Mouse (Mus musculus) mouse trophoblast stem cell (cell line): ENCODE measurements at regions not wholly inside any gene's neighbourhood (a gene's known extent, or its start where the extent isn't known, plus 50 kb on each side); places are given as distances from the start of the nearest gene placed in this dataset.

Experiments
- in situ Hi-C, 2 experiments: fragments of 300-500 bp; cut with MseI, MboI; formaldehyde crosslinking; loops; 2 replicates in 1 of 2; 3 replicates in 1 of 2; pipeline ENCODE4 v1.15.1; 2025

DNA sequence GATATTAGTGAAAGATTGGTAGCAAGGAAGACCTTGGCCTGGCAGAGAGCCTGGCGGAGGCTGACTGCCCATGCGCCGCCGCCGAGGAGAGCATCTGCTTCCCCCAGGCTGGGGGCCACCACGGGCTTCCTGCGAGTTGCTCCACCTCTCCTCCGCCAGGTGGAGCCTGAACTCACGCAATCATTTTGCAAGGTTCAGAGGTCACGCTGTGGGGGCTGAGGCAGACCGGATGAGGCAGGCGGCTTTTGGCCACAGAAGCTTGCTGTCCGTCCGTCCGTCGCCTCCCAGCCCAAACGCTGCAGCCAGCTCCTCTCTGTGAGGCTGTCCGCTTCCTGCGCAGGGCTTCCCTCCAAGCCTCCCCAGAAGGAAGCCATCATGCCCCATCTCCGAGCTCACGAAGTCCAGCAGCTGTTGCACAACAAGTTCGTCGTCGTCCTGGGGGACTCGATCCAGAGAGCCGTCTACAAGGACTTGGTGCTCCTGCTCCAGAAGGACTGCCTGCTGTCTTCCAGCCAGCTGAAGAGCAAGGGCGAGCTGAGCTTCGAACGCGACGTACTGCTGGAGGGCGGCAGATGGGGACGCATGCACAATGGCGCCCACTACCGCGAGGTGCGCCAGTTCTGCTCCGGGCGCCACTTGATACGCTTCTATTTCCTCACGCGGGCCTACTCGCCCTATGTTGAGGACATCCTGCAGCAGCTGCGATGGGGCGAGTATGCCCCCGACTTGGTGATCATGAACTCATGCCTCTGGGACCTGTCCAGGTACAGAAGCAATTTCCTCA is 269.3 kb upstream of the Erbb4 start:
- in situ Hi-C loops, result loop anchor here (10.0 to 25.0 kb wide), 2 partner anchors 308 to 310 kb away; partner anchors contain the start of gene Ikzf2 (in 2 of the 2)

DNA sequence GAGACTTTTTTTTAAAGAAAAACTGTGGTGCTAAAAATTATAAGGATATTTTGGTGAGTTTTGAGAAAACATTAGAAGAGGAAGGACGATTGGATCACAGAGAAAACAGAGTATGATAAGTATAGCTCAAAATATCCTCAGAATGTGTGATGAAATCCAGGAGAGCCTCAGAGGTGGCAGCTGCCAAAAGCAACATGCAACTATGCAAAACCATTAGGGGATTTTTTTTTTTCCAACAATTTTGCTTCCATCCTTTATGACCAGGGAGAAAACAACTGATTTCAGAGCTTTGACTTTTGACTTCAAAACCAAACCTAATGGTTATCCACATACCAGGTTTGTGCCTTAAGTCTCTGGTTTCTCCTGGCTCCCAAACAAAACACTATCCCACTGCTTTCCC is 267.4 kb upstream of the Erbb4 start:
- in situ Hi-C loops, result loop anchor here (10.0 to 25.0 kb wide), 2 partner anchors 310 to 312 kb away; partner anchors contain the start of gene Ikzf2 (in 2 of the 2)

GRCm38 (mm10) chr1:69370078-69370477 is 262.2 kb upstream of the Erbb4 start:
- in situ Hi-C loops, result loop anchor here in 1 of 2 experiments (10.0 kb wide), 1 partner anchor 315 kb away; the partner anchor contains the start of gene Ikzf2

GRCm38 (mm10) chr1:69367531-69367930 is 259.7 kb upstream of the Erbb4 start:
- in situ Hi-C loops, result no loop called here

- in situ Hi-C loops, result no loop called here
Observed at GRCm38 (mm10) chr1:69364069-69364468, 256.2 kb upstream of the Erbb4 start.

DNA sequence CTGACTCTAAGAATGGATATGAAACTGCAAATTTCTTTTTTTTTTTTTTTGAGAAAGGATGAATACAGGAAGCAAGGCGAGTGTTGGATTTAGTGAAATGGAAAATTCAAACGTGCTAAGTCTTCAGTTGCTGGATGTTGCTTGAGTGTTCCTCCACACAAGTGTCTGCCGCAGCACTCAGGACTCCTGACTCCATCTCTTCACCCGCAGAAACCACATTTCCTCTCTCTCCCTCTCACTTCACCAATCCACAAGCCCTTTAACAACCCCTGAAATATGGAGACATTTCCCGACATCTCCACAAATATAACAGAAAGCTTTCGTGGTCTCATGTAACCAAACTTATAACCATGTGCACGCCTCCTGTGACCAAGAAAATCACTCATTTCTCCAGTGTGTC is 249.7 kb upstream of the Erbb4 start:
- in situ Hi-C loops, result no loop called here

GRCm38 (mm10) chr1:69350417-69350816 is 242.6 kb upstream of the Erbb4 start:
- in situ Hi-C loops, result no loop called here

DNA sequence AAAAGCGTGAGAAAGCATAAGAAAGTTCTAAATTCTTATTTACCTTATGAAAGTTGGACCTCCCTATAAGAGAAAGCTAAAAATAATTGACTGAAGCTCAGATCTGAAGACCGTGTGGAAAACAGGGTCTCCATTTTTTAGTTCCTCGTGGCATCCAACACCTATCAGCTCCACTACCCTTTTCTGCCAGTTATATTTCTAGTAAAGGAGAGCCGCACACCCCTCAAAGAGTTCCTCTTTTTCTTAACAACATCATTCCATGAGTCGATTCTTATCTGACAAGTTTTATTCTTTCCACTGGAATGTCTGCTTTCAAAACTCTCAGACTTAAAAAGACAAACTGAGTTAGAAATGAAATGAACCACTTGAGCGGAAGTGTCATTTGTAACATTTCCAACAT is 242.0 kb upstream of the Erbb4 start:
- in situ Hi-C loops, result no loop called here

DNA sequence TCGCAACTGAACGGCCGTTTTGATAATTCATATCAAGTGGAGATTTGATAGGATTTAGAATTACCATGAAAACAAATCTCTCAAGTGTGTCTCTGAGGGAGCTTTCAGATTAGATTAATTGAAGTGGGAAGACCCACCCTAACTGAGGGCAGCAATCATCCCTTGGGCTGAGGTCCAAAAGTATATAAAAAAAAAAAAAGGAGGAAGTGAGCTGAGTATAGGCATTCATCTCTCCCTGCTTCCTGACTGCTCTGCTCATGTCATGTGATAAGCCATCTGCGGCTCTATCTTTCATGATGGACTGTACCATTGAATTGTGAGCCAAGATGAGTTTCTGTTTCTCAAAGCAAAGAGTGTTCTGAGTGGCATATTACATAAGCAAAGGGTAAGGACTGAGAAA is 234.2 kb upstream of the Erbb4 start:
- in situ Hi-C loops, result no loop called here

DNA sequence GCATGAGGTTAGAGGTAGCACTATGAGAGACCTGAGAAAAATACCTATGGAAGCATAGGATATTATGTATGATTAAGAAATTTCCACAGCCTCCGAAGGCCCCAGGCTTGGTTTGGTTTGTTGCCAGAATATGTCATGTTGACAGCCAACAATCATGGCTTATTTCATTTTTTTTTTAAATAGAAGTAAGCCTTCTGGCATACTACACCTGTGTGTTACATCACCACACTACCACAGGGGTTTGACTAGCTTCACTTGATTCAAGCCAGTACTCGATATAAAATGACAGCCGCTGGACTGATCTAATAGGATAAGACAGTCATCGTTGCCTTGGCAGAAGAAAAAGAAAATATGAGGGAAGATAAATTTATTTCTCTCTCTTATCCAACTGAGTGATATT is 232.6 kb upstream of the Erbb4 start:
- in situ Hi-C loops, result no loop called here

GRCm38 (mm10) chr1:69331418-69332254 is 223.8 kb upstream of the Erbb4 start:
- in situ Hi-C loops, result no loop called here

- in situ Hi-C loops, result no loop called here
Observed at GRCm38 (mm10) chr1:69329399-69329798, 221.5 kb upstream of the Erbb4 start.

- in situ Hi-C loops, result no loop called here
Observed at GRCm38 (mm10) chr1:69326711-69327110, 218.9 kb upstream of the Erbb4 start.

DNA sequence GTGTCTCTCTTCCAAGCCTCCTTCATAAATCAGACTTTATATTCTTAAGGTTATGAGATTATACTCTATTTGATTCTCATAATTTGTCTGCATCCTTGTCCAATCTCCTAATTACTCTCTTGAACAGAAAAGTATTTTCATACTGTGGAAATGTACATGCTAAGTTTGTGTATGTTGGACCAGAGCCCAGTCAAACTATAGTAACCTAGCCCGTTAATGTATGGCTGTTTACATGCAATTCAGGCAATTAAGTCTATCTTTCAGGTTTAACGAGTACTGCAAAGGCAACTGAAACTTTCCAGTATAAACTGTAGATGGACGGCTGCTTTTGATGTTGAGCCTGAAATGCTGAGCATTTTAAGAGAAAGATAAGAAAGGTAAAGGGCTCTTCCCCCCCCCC is 211.7 kb upstream of the Erbb4 start:
- in situ Hi-C loops, result no loop called here

- in situ Hi-C loops, result no loop called here
Observed at GRCm38 (mm10) chr1:69296816-69297215, 189.0 kb upstream of the Erbb4 start.

DNA sequence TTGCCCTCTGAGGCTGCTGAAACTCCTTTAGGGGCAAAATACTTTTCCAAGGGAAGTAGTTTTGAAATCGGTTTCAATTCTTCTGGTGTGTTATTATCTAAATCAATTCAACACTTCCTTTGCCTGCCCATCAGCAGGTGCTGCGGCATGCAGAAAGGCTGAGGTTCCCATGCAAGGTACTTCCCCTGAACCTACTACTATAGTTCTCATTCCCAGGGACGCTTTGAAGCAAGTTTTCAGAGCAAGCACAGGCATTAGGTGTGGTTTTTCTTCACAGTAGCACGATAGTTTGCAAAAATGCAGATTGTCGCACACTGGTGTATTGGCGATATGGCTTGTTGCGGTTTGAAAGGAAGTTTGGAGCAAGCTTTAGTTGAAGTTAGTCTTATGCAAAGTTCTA is 183.5 kb upstream of the Erbb4 start:
- in situ Hi-C loops, result no loop called here

- in situ Hi-C loops, result no loop called here
Observed at GRCm38 (mm10) chr1:69286374-69286773, 178.5 kb upstream of the Erbb4 start.

- in situ Hi-C loops, result no loop called here
Observed at GRCm38 (mm10) chr1:69277428-69277827, 169.6 kb upstream of the Erbb4 start.

DNA sequence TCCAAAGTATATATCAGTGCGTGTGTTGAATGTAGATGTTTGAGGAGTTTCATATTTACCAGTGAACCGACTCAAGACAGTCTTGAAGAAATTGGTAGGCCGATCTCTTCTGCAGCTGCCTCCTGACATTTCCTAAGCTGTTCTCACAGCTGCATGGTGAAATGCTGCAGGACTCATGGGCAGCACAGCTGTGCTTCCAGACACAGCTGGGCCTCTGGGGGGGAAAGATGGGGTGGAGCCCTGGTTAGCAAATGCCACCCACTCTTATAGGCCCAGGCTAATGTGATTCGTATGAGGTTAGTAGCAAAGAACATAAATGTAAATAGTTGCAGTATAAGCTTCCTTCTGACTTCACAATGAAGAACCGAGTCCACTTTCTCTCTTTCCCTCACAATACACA is 139.8 kb upstream of the Erbb4 start:
- in situ Hi-C loops, result loop anchor here (25.0 kb wide), 1 partner anchor 440 kb away; the partner anchor contains the start of gene Ikzf2 (in 2 of the 2)

DNA sequence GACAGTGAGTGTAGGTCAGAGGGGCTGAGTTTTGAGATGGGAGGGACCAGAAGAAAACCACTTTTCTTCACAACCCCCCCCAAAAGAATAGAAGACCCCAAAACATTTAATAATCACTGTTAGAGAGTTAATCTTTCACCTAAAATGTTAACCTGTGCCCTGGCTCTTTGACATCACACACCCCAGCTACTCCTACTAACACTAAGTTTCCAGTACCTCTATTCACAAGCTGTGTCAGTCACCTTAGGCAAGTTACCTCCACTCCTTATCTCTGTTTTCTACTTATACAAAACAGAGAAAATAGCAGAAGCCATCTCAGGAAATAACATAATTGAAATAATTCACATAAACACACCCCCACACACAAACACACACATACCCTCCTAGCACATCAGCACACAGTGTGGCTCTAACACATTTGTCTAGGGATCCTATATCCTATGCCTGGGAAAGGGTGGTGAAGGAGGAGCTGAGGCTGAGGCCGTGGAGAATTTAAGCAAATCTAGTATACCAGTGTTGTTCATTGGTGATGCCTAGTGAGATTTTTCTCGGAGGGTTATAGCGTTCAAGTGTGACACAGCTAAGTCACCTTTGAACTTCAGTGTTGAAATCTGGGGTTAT is 134.5 kb upstream of the Erbb4 start:
- in situ Hi-C loops, result loop anchor here (5.0 to 25.0 kb wide), 2 partner anchors 445 to 535 kb away; partner anchors contain the start of gene Ikzf2 (in 2 of the 2)

DNA sequence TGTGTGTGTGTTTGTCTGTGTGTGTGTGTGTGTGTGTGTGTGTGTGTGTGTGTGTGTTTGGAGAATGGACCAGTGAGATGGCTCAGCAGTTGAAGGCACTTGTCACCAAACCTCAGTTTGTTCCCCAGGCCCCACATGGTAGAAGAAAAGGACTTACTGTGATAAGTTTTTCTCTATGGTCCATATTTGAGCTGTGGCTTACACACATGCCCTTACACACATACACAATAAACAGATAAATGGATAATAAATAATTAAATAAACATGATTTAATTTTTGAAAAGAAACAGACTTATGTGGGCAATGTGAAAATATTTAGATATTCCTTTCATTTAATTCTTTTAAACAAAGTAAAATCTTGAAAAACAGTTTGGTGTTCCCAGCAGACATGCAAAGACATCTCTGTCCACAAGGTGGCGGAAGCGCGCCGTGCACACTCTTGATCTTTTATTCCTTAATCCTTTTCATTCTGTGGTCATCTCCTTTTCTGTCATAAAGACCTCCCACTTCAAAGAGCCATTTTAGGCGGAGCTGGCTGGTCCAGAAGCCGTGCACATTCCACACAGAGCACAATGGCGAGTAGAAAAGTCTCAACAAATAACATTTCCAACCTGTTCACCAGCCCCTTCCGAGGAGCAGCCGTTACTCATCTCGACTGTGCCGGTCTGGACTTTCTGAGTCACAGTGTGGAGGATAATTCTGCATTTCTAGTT is 133.8 kb upstream of the Erbb4 start:
- in situ Hi-C loops, result loop anchor here (5.0 to 25.0 kb wide), 2 partner anchors 446 to 536 kb away; partner anchors contain the start of gene Ikzf2 (in 2 of the 2)
